Mouse (Mus musculus) gastrocnemius, adult 2 months (tissue): ENCODE data around the gene Tigar. TPM values are rescaled to one million over a fixed set of nuclear protein-coding genes. Genes with fewer than 3 reads are reported as not detected.

Experiments used
- DNase-seq: peaks from one replicate; pipeline ENCODE4 v3.0.0; 2022
- H3K27ac ChIP-seq: fragments of 200-600 bp; 2 replicates; pipeline ENCODE4 v1.8.1; 2022; ENCODE audit warnings: mild to moderate bottlenecking
- H3K4me3 ChIP-seq: fragments of 200-600 bp; 2 replicates; pipeline ENCODE4 v1.8.1; 2022; ENCODE audit warnings: mild to moderate bottlenecking, moderate library complexity
- CTCF ChIP-seq: fragments of 200-600 bp; IDR thresholded peaks from 2 replicates; pipeline ENCODE4 v1.8.1; 2022; ENCODE audit warnings: antibody characterized with exemption, mild to moderate bottlenecking, moderate library complexity
- intact Hi-C: fragments of 180-260 bp; cut with DNase I; formaldehyde crosslinking; loops from one replicate; pipeline ENCODE4 v1.15.1; 2025
- total RNA-seq, 2 experiments: library from RNA; stranded (reverse); gene quantifications; 2 replicates each; pipeline ENCODE4 v1.2.3; 2021

Tigar gene
- total RNA-seq, 2 experiments from 2014 or later, result 76.6 to 103 TPM

- intact Hi-C loops, result loop anchor here (5.0 kb wide), 2 partner anchors 77 to 152 kb away; no protein-coding TSS in a partner anchor
- TF ChIP-seq CTCF, result no peak
- DNase-seq, result peak; percentile 52
- Histone ChIP-seq H3K4me3 (peak overlapping the region; percentile 46), H3K27ac (peak overlapping the region; percentile 94)
Measured at GRCm38 (mm10) chr6:127104396-127105029, 4.8 kb downstream of the Tigar start.

- Histone ChIP-seq H3K27ac (peak overlapping the region; percentile 94), H3K4me3 (peak overlapping the region; percentile 46; the same call in 1 of the 2 replicates)
- DNase-seq, result no peak
- intact Hi-C loops, result loop anchor here (5.0 kb wide), 1 partner anchor 151 kb away; no protein-coding TSS in a partner anchor
- no peak for TF ChIP-seq CTCF
Measured at GRCm38 (mm10) chr6:127103506-127104275, 5.7 kb downstream of the Tigar start.

- Histone ChIP-seq H3K27ac (0 out of 2 replicates have a peak overlapping the region, but pooled peaks have one; percentile 25), H3K4me3 (no peak overlapping the region)
- DNase-seq, result peak; percentile 46
- TF ChIP-seq CTCF, result peak; percentile 57
- intact Hi-C loops, result no loop called here
Measured at GRCm38 (mm10) chr6:127094565-127094964, 14.8 kb downstream of the Tigar start.

DNA sequence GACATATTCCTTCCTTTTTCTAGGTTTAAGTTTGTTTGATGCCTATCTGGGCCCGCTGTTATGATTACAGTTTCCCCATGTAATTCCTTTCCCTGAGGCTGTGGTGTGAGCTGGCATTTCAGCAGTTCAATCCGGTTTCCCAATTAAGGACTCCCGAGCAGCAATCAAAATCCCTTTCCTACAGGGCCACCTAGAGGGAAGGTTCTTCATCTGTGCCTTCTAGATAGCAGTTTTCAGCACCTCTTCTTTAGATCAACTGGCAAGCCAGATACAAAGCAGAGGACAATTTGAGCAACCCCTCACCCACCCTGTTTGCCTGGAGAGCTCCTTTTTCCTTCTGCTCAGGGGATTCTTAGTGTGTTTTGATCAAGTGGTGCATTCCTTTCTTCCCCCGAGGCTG lies 22.6 kb downstream of the Tigar start:
- H3K27ac ChIP-seq, result no peak overlapping the region
- TF ChIP-seq CTCF, result peak; percentile 52
- intact Hi-C loops, result loop anchor here (5.0 kb wide), 1 partner anchor 129 kb away; no protein-coding TSS in a partner anchor
- no peak overlapping the region for H3K4me3 ChIP-seq
- DNase-seq, result no peak

DNA sequence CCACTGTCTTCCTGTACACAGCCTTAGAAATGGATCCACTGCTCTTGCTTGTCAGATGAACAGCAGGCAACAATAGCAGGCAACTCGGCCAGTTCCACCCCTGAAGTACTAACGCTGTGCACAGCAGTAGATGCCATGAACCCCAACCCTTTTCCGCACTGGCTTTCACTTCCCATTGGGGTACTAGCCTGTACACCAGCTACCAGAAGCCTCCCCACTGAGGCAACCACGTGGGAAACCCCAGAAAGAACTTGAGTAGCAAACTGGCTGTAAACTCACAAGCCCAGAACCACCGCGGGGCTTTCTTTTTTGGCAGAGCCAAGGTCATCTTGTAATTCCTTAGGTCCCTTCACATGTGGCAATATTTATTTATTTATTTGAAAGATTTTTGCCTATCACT lies 27.5 kb downstream of the Tigar start:
- Histone ChIP-seq H3K27ac (no peak overlapping the region), H3K4me3 (no peak overlapping the region)
- TF ChIP-seq CTCF, result no peak
- no peak for DNase-seq
- intact Hi-C loops, result no loop called here

DNA sequence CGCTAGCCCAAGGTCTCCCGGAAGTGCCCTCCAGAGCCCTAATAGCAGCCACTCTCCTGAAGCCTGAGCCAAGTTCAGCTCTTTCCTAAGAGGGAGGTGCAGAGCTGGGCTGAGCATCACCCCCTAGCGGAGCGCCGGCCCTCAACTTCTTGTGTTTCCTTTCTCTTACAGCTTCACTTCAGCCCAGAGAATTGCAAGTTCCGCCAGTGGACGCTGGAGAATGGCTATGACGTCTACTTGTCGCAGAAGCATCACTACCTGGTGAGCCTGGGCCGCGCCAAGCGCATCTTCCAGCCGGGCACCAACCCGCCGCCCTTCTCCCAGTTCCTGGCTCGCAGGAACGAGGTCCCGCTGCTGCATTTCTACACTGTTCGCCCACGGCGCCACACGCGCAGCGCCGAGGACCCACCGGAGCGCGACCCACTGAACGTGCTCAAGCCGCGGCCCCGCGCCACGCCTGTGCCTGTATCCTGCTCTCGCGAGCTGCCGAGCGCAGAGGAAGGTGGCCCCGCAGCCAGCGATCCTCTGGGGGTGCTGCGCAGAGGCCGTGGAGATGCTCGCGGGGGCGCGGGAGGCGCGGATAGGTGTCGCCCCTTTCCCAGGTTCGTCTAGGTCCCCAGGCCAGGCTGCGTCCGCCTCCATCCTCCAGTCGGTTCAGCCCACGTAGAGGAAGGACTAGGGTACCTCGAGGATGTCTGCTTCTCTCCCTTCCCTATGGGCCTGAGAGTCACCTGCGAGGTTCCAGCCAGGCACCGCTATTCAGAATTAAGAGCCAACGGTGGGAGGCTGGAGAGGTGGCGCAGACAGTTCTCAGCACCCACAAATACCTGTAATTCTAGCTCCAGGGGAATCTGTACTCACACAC lies 29.3 kb downstream of the Tigar start:
- peak overlapping the region; percentile 65 for H3K4me3 ChIP-seq
- no peak overlapping the region for H3K27ac ChIP-seq
- DNase-seq, result peak; percentile 59
- peak; percentile 56 for TF ChIP-seq CTCF
- intact Hi-C loops, result no loop called here

DNA sequence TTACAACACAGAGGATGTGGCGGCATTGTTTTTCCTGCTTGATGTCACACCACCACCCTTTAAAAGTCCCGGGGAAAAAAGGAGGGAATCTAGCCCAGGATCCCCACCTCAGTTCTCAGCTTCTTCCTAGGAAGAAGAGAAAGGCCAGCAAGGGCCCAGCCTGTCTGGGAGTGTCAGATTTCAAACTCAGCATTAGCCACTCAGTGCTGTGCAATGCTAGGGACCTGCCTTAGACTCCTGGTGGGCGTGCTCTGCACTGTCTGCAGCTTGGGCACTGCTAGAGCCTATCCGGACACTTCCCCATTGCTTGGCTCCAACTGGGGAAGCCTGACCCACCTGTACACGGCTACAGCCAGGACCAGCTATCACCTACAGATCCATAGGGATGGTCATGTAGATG lies 36.5 kb downstream of the Tigar start, which contains the start of gene Fgf23:
Gene Fgf23, plus strand, starts transcription at position 86 of the 400 bp plus-strand sequence.
- no peak for DNase-seq
- intact Hi-C loops, result no loop called here
- TF ChIP-seq CTCF, result no peak
- no peak within 1 kb of the TSS for H3K4me3 ChIP-seq
- H3K27ac ChIP-seq, result no peak within 1 kb of the TSS

DNA sequence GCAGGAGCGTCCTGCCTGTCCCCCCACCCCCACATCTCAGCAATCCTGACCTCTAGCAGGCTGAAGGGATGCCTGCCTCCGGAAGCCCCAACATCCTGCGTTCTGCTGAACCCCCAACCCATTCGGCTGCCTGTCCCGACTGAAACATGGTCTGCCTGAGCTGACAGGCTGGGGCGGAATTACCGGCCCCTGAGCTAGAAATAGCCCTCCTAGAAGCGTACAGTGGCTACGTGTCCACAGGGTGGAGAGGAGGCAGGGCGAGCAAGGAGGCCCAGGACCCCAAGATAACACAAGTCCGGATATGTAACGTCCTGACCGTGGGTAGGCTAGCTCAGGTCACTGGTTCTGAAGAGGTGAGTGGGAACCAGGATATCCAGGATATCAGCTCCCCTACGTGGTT lies 44.5 kb downstream of the Tigar start:
- Histone ChIP-seq H3K4me3 (no peak overlapping the region), H3K27ac (no peak overlapping the region)
- intact Hi-C loops, result no loop called here

DNA sequence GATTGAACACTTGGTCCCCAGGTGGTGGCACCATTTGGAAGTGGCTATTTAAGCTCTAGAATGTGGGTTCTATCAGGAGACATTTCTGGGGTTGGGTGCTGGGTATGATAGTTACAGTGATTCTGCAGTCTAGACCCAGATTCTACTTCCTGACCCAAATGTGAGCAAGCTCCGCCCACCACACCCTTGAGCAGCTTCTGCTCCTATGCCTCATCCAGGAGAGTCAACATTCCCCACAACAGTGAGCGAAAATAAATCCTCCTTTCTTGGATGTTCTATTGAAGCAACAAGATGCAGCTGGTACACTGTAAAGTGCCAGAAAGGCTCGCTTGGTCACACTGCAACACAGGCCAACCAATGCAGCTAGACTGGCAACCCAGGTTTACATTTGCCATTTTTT lies 45.4 kb downstream of the Tigar start:
- DNase-seq, result no peak
- Histone ChIP-seq H3K27ac (no peak overlapping the region), H3K4me3 (no peak overlapping the region)
- no peak for TF ChIP-seq CTCF
- intact Hi-C loops, result no loop called here

More for the DNA sequence above, 44.5 kb downstream of the Tigar start:
- TF ChIP-seq CTCF, result no peak
- no peak for DNase-seq

GRCm38 (mm10) chr6:127059975-127060374 lies 49.4 kb downstream of the Tigar start:
- no peak for TF ChIP-seq CTCF
- Histone ChIP-seq H3K27ac (no peak overlapping the region), H3K4me3 (no peak overlapping the region)
- intact Hi-C loops, result no loop called here
- DNase-seq, result no peak

GRCm38 (mm10) chr6:127056990-127057588 lies 52.3 kb downstream of the Tigar start:
- DNase-seq, result no peak
- H3K27ac ChIP-seq, result no peak overlapping the region
- H3K4me3 ChIP-seq, result no peak overlapping the region
- no peak for TF ChIP-seq CTCF
- intact Hi-C loops, result no loop called here

GRCm38 (mm10) chr6:127050847-127051246 lies 58.5 kb downstream of the Tigar start:
- TF ChIP-seq CTCF, result no peak
- DNase-seq, result no peak
- Histone ChIP-seq H3K27ac (no peak overlapping the region), H3K4me3 (no peak overlapping the region)
- intact Hi-C loops, result no loop called here
